Mouse (Mus musculus): ENCODE measurements around the gene Upb1. TPM values are rescaled to one million over a fixed set of nuclear protein-coding genes. Genes with fewer than 3 reads are reported as not detected.
"Not testable (repeated sequence)": the region's sequence is repeated elsewhere in the genome, so short reads cannot be mapped to it uniquely, and the experiment has no call there.

Gene Upb1
- polyA plus RNA-seq, 1 experiment from 2014 or later = 0.98 TPM

GRCm38 (mm10) chr10:75390832-75391231 is 10.1 kb upstream of the Upb1 start:
- no peaks in the 10 kb centered on the region for H3K36me3 ChIP-seq (ENCODE audit: control insufficient read depth, insufficient read depth, low read length)
- no peak overlapping the region for H3K27ac ChIP-seq (ENCODE audit: low read length)
- no peak overlapping the region for H3K4me2 ChIP-seq (ENCODE audit: low read depth, low read length)
- H3K4me1 ChIP-seq (ENCODE audit: control insufficient read depth, insufficient read depth, low read length) = 0 out of 2 replicates have a peak, but pooled peaks cover 2% of the 10 kb centered on the region
- no peak for ATAC-seq
- 85% methylated on average over 4 of the region's 4 CpGs for WGBS
- H3K9me3 ChIP-seq (ENCODE audit: control insufficient read depth, low read length) = no peaks in the 10 kb centered on the region
- no peak overlapping the region for H3K4me3 ChIP-seq (ENCODE audit: low read length)
- H3K27me3 ChIP-seq (replicated peaks; ENCODE audit: control insufficient read depth, insufficient read depth, low read length) = no peaks in the 10 kb centered on the region
- no peak overlapping the region for H3K9ac ChIP-seq (ENCODE audit: low read depth, low read length)

GRCm38 (mm10) chr10:75394796-75395195 is 6.1 kb upstream of the Upb1 start:
- no peak overlapping the region for H3K4me3 ChIP-seq (ENCODE audit: low read length)
- no peak for ATAC-seq
- 86% methylated on average over 8 of the region's 8 CpGs for WGBS

GRCm38 (mm10) chr10:75396966-75397365 is 3.9 kb upstream of the Upb1 start:
- H3K9ac ChIP-seq (ENCODE audit: low read depth, low read length) = no peak overlapping the region
- H3K4me2 ChIP-seq (ENCODE audit: low read depth, low read length) = no peak overlapping the region
- WGBS = 32% methylated on average over 14 of the region's 14 CpGs
- no peak overlapping the region for H3K4me3 ChIP-seq (ENCODE audit: low read length)
- peaks cover 5% of the 10 kb centered on the region for H3K4me1 ChIP-seq (ENCODE audit: control insufficient read depth, insufficient read depth, low read length)
- H3K27ac ChIP-seq (ENCODE audit: low read length) = no peak overlapping the region
- H3K27me3 ChIP-seq (replicated peaks; ENCODE audit: control insufficient read depth, insufficient read depth, low read length) = no peaks in the 10 kb centered on the region
- H3K9me3 ChIP-seq (ENCODE audit: control insufficient read depth, low read length) = no peaks in the 10 kb centered on the region
- ATAC-seq = peak; percentile 48
- no peaks in the 10 kb centered on the region for H3K36me3 ChIP-seq (ENCODE audit: control insufficient read depth, insufficient read depth, low read length)

More at GRCm38 (mm10) chr10:75394796-75395195, 6.1 kb upstream of the Upb1 start:
- Histone ChIP-seq H3K27ac (ENCODE audit: low read length) (no peak overlapping the region), H3K4me1 (ENCODE audit: control insufficient read depth, insufficient read depth, low read length) (peaks cover 6% of the 10 kb centered on the region), H3K27me3 (replicated peaks; ENCODE audit: control insufficient read depth, insufficient read depth, low read length) (no peaks in the 10 kb centered on the region), H3K9me3 (ENCODE audit: control insufficient read depth, low read length) (no peaks in the 10 kb centered on the region), H3K4me2 (ENCODE audit: low read depth, low read length) (no peak overlapping the region), H3K9ac (ENCODE audit: low read depth, low read length) (no peak overlapping the region), H3K36me3 (ENCODE audit: control insufficient read depth, insufficient read depth, low read length) (no peaks in the 10 kb centered on the region)

- no peak overlapping the region for H3K4me3 ChIP-seq (ENCODE audit: low read length)
- H3K4me2 ChIP-seq (ENCODE audit: low read depth, low read length) = no peak overlapping the region
- H3K9ac ChIP-seq (ENCODE audit: low read depth, low read length) = no peak overlapping the region
- no peaks in the 10 kb centered on the region for H3K27me3 ChIP-seq (replicated peaks; ENCODE audit: control insufficient read depth, insufficient read depth, low read length)
- ATAC-seq = no peak
- H3K4me1 ChIP-seq (ENCODE audit: control insufficient read depth, insufficient read depth, low read length) = no peaks in the 10 kb centered on the region
- H3K9me3 ChIP-seq (ENCODE audit: control insufficient read depth, low read length) = no peaks in the 10 kb centered on the region
- WGBS = 85% methylated on average over 8 of the region's 8 CpGs
- H3K27ac ChIP-seq (ENCODE audit: low read length) = no peak overlapping the region
- no peaks in the 10 kb centered on the region for H3K36me3 ChIP-seq (ENCODE audit: control insufficient read depth, insufficient read depth, low read length)
Observed at GRCm38 (mm10) chr10:75405916-75406315, 5.0 kb downstream of the Upb1 start.

- H3K4me2 ChIP-seq (ENCODE audit: low read depth, low read length) = no peak overlapping the region
- H3K9ac ChIP-seq (ENCODE audit: low read depth, low read length) = no peak overlapping the region
- no peak overlapping the region for H3K27ac ChIP-seq (ENCODE audit: low read length)
- peak; percentile 53; the same call in 1 of the 2 replicates for ATAC-seq
- H3K36me3 ChIP-seq (ENCODE audit: control insufficient read depth, insufficient read depth, low read length) = no peaks in the 10 kb centered on the region
- no peaks in the 10 kb centered on the region for H3K27me3 ChIP-seq (replicated peaks; ENCODE audit: control insufficient read depth, insufficient read depth, low read length)
- H3K4me1 ChIP-seq (ENCODE audit: control insufficient read depth, insufficient read depth, low read length) = no peaks in the 10 kb centered on the region
- WGBS = 52% methylated on average over 13 of the region's 13 CpGs
- H3K4me3 ChIP-seq (ENCODE audit: low read length) = no peak overlapping the region
- H3K9me3 ChIP-seq (ENCODE audit: control insufficient read depth, low read length) = no peaks in the 10 kb centered on the region
Observed at GRCm38 (mm10) chr10:75406755-75407154, 5.8 kb downstream of the Upb1 start.

GRCm38 (mm10) chr10:75407741-75408140 is 6.8 kb downstream of the Upb1 start:
- Histone ChIP-seq H3K4me1 (ENCODE audit: control insufficient read depth, insufficient read depth, low read length) (0 out of 2 replicates have a peak, but pooled peaks cover 3% of the 10 kb centered on the region), H3K27me3 (replicated peaks; ENCODE audit: control insufficient read depth, insufficient read depth, low read length) (no peaks in the 10 kb centered on the region), H3K9me3 (ENCODE audit: control insufficient read depth, low read length) (no peaks in the 10 kb centered on the region), H3K4me3 (ENCODE audit: low read length) (no peak overlapping the region), H3K9ac (ENCODE audit: low read depth, low read length) (no peak overlapping the region), H3K27ac (ENCODE audit: low read length) (no peak overlapping the region), H3K36me3 (ENCODE audit: control insufficient read depth, insufficient read depth, low read length) (no peaks in the 10 kb centered on the region), H3K4me2 (ENCODE audit: low read depth, low read length) (no peak overlapping the region)
- 70% methylated on average over 4 of the region's 4 CpGs for WGBS
- no peak for ATAC-seq

- H3K4me3 ChIP-seq (ENCODE audit: low read length); H3K9ac ChIP-seq (ENCODE audit: low read depth, low read length); H3K4me1 ChIP-seq (ENCODE audit: control insufficient read depth, insufficient read depth, low read length); H3K36me3 ChIP-seq (ENCODE audit: control insufficient read depth, insufficient read depth, low read length); H3K9me3 ChIP-seq (ENCODE audit: control insufficient read depth, low read length); H3K4me2 ChIP-seq (ENCODE audit: low read depth, low read length); H3K27ac ChIP-seq (ENCODE audit: low read length); H3K27me3 ChIP-seq (replicated peaks; ENCODE audit: control insufficient read depth, insufficient read depth, low read length): not testable (repeated sequence)
- WGBS = 51% methylated on average over 8 of the region's 10 CpGs
- ATAC-seq = peak; percentile 67
Observed at GRCm38 (mm10) chr10:75411343-75412113, 10.6 kb downstream of the Upb1 start.

GRCm38 (mm10) chr10:75412114-75413103 is 11.5 kb downstream of the Upb1 start:
- no peaks in the 10 kb centered on the region for H3K9me3 ChIP-seq (ENCODE audit: control insufficient read depth, low read length)
- H3K27me3 ChIP-seq (replicated peaks; ENCODE audit: control insufficient read depth, insufficient read depth, low read length) = no peaks in the 10 kb centered on the region
- peak overlapping the region; percentile 15; the same call in 1 of the 2 replicates for H3K9ac ChIP-seq (ENCODE audit: low read depth, low read length)
- no peaks in the 10 kb centered on the region for H3K36me3 ChIP-seq (ENCODE audit: control insufficient read depth, insufficient read depth, low read length)
- no peak overlapping the region for H3K27ac ChIP-seq (ENCODE audit: low read length)
- ATAC-seq = peak; percentile 85
- 0 out of 2 replicates have a peak, but pooled peaks cover 4% of the 10 kb centered on the region for H3K4me1 ChIP-seq (ENCODE audit: control insufficient read depth, insufficient read depth, low read length)
- 50% methylated on average over 27 of the region's 27 CpGs for WGBS
- 0 out of 2 replicates have a peak overlapping the region, but pooled peaks have one; percentile 10 for H3K4me2 ChIP-seq (ENCODE audit: low read depth, low read length)
- no peak overlapping the region for H3K4me3 ChIP-seq (ENCODE audit: low read length)

- no peak overlapping the region for H3K4me3 ChIP-seq (ENCODE audit: low read length)
- H3K27me3 ChIP-seq (replicated peaks; ENCODE audit: control insufficient read depth, insufficient read depth, low read length) = no peaks in the 10 kb centered on the region
- no peaks in the 10 kb centered on the region for H3K36me3 ChIP-seq (ENCODE audit: control insufficient read depth, insufficient read depth, low read length)
- H3K9ac ChIP-seq (ENCODE audit: low read depth, low read length) = no peak overlapping the region
- no peak for ATAC-seq
- 0 out of 2 replicates have a peak, but pooled peaks cover 4% of the 10 kb centered on the region for H3K4me1 ChIP-seq (ENCODE audit: control insufficient read depth, insufficient read depth, low read length)
- H3K9me3 ChIP-seq (ENCODE audit: control insufficient read depth, low read length) = no peaks in the 10 kb centered on the region
- WGBS = 85% methylated on average over 7 of the region's 7 CpGs
- H3K27ac ChIP-seq (ENCODE audit: low read length) = no peak overlapping the region
- no peak overlapping the region for H3K4me2 ChIP-seq (ENCODE audit: low read depth, low read length)
Observed at GRCm38 (mm10) chr10:75414925-75415324, 14.0 kb downstream of the Upb1 start.
